Mouse (Mus musculus): ENCODE measurements around the gene Gm10273. TPM values are rescaled to one million over a fixed set of nuclear protein-coding genes. Genes with fewer than 3 reads are reported as not detected.
"Not testable (repeated sequence)": the region's sequence is repeated elsewhere in the genome, so short reads cannot be mapped to it uniquely, and the experiment has no call there.

The Gm10273 gene
- polyA plus RNA-seq (2016; fragmentation: Nextera tagmentation; extraction: Ambion mirVana), result 2.4 TPM in 1 of 2 replicates, not detected in the other

DNA sequence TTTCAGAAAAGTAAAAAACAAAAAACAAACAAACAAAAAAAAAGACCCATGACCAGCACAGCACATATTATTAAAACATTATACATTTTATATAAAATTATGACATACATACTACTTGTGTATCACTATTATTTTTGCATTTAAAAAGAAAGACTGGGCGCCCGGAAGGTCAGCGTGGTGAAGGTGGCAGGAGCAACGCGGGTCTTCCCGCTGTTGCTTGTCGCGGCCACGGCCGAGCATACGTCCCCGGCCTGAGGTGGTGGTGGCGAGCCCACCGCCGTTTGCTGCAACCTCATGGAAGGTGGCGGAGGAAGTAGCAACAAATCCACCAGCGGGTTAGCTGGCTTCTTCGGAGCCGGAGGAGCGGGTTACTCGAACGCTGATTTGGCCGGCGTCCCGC, at the start of gene Gm10273:
Gene Gm10273 (plus strand): TSS at position 172 of the 400 bp plus-strand sequence.
- not testable (repeated sequence) for H3K27ac ChIP-seq; H3K4me1 ChIP-seq; H3K4me2 ChIP-seq; H3K4me3 ChIP-seq (replicated peaks); H3K27me3 ChIP-seq; H3K36me3 ChIP-seq (replicated peaks); ATAC-seq (ENCODE audit: low FRiP score); H3K9ac ChIP-seq; H3K9me3 ChIP-seq
- 96% methylated on average over 13 of the region's 25 CpGs for WGBS

DNA sequence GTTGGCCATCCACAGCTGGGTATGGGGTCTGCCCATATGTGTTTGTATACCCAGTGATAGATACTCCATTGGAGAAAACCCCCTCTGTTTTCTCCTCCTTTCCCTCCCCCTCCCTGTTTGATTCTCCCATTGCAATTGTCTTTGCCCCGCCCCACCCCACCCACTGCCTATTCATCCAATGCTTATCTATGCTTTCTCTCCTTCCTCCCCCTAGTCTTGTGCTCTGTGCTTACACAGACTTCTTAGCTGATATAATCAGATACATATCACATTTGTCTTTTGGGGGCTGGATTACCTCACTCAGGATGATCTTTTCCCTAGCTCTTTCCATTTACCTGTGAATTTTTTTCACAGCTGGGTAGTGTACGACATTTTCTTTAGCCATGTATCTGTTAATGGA, 48.9 kb upstream of the Gm10273 start:
- H3K36me3 ChIP-seq (replicated peaks), result peaks cover 62% of the 10 kb centered on the region
- no peaks in the 10 kb centered on the region for H3K9me3 ChIP-seq
- no peak overlapping the region for H3K4me2 ChIP-seq
- no peaks in the 10 kb centered on the region for H3K4me1 ChIP-seq
- H3K9ac ChIP-seq, result no peak overlapping the region
- no peak for ATAC-seq (ENCODE audit: low FRiP score)
- H3K4me3 ChIP-seq (replicated peaks), result no peak overlapping the region
- 88% methylated on average over 2 of the region's 2 CpGs for WGBS
- no peaks in the 10 kb centered on the region for H3K27me3 ChIP-seq
- H3K27ac ChIP-seq, result no peak overlapping the region

DNA sequence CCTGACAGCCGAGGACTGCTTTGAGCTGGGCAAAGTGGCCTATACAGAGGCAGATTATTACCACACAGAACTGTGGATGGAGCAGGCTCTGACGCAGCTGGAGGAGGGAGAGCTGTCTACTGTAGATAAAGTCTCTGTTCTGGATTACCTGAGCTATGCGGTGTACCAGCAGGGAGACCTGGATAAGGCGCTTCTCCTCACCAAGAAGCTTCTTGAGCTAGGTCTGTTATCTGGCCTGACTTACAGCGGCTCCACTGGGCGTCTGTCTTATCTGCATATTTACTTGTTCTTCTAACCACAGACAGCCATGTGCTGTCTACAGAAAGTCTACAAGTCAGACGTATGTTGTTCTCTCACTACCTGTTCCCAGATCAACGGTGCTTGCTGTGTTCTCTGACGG, 47.2 kb upstream of the Gm10273 start:
- Histone ChIP-seq H3K4me2 (no peak overlapping the region), H3K27ac (no peak overlapping the region), H3K9me3 (no peaks in the 10 kb centered on the region), H3K27me3 (no peaks in the 10 kb centered on the region), H3K36me3 (replicated peaks) (peaks cover 73% of the 10 kb centered on the region), H3K9ac (no peak overlapping the region), H3K4me3 (replicated peaks) (no peak overlapping the region), H3K4me1 (no peaks in the 10 kb centered on the region)
- no peak for ATAC-seq (ENCODE audit: low FRiP score)
- 95% methylated on average over 9 of the region's 9 CpGs for WGBS

DNA sequence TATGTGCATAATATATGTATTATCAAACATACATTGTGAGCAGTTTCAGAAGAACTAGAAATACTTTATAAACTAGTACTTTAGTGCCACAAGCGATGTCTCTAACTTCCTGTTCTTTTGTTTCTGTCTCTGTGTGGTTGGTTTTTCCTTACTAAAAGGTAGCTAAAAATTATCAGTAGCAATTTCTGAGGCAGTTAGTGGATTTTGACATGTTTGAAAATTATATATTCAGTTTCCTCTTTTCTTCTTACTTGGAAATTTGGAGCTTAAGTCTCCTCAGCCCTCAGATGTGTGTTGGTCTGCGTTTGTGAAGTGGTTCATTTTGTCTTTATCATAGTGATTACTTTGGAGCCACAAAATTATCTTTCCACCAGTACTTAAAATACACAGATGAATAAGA, 45.9 kb upstream of the Gm10273 start:
- no peak overlapping the region for H3K4me3 ChIP-seq (replicated peaks)
- no peak for ATAC-seq (ENCODE audit: low FRiP score)
- H3K27ac ChIP-seq, result no peak overlapping the region
- no peak overlapping the region for H3K9ac ChIP-seq
- H3K4me2 ChIP-seq, result no peak overlapping the region
- no peaks in the 10 kb centered on the region for H3K27me3 ChIP-seq
- WGBS, result 99% methylated on average over 2 of the region's 2 CpGs
- H3K9me3 ChIP-seq, result no peaks in the 10 kb centered on the region
- H3K36me3 ChIP-seq (replicated peaks), result peaks cover 66% of the 10 kb centered on the region
- H3K4me1 ChIP-seq, result no peaks in the 10 kb centered on the region

DNA sequence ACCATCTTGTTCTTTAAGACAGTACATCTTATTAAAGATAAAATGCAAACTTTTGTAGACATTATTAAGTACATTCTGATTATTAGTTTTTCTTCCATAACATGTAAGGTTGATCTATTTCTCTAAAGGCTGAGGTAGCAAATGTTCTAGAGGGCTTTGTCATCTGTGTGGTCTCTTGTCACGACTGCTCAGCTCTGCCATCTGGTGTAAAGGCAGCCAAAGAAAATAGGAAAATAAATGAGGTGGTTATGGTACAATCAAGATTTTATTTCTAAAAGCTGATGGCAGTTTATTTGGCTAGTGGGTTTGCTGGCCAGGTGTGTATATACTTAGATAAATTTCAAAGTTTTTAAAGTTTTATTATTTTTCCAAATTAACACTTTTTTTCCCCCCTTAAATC, 42.4 kb upstream of the Gm10273 start:
- H3K36me3 ChIP-seq (replicated peaks), result peaks cover 46% of the 10 kb centered on the region
- WGBS, result 51% methylated on average over 1 of the region's 1 CpGs
- no peak overlapping the region for H3K27ac ChIP-seq
- H3K9me3 ChIP-seq, result no peaks in the 10 kb centered on the region
- no peaks in the 10 kb centered on the region for H3K27me3 ChIP-seq
- H3K4me1 ChIP-seq, result no peaks in the 10 kb centered on the region
- no peak overlapping the region for H3K9ac ChIP-seq
- ATAC-seq (ENCODE audit: low FRiP score), result no peak
- H3K4me3 ChIP-seq (replicated peaks), result no peak overlapping the region
- no peak overlapping the region for H3K4me2 ChIP-seq

DNA sequence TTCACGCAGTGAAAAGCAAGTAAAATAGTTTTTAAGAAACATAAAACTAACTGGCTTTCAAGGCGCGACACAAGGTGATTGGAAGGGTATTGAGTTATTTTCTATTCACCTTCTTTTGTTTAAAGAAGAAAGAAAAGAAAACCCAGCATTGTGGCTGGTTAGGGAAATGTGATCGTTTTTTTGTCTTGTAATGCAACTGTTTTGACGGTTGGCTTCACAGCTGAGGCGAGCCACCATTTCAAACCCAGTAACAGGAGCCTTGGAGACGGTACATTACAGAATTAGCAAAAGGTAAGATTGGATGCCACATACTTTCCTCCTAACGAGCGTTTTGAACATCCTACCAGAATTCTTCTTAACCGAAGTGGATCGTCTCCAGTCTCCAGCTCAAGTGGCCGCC, 41.3 kb upstream of the Gm10273 start:
- ATAC-seq (ENCODE audit: low FRiP score), result no peak
- H3K9me3 ChIP-seq, result no peaks in the 10 kb centered on the region
- no peaks in the 10 kb centered on the region for H3K4me1 ChIP-seq
- H3K27ac ChIP-seq, result no peak overlapping the region
- H3K4me3 ChIP-seq (replicated peaks), result no peak overlapping the region
- no peak overlapping the region for H3K9ac ChIP-seq
- 36% methylated on average over 12 of the region's 12 CpGs for WGBS
- no peak overlapping the region for H3K4me2 ChIP-seq
- no peaks in the 10 kb centered on the region for H3K27me3 ChIP-seq
- H3K36me3 ChIP-seq (replicated peaks), result peaks cover 37% of the 10 kb centered on the region

DNA sequence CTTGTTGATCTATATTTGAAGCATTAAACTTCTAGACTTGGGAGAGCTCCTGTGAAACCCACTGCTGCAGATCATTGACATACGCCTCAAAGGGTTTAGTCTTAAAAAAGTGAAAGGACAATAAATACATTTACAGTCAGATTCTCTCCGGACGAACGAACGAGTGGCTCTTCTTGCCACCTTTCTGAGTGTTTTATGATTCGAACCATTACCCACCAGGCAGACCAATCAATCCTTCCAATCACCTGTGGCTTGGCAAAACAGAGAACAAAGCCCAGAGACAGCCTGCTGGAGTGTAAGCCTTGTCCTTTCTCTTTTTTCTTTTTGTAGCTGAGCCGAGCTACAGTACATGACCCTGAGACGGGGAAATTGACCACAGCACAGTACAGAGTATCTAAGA, 40.4 kb upstream of the Gm10273 start:
- H3K36me3 ChIP-seq (replicated peaks), result peaks cover 36% of the 10 kb centered on the region
- H3K27me3 ChIP-seq, result no peaks in the 10 kb centered on the region
- H3K4me3 ChIP-seq (replicated peaks), result no peak overlapping the region
- 87% methylated on average over 8 of the region's 8 CpGs for WGBS
- no peaks in the 10 kb centered on the region for H3K9me3 ChIP-seq
- no peak for ATAC-seq (ENCODE audit: low FRiP score)
- H3K27ac ChIP-seq, result no peak overlapping the region
- no peak overlapping the region for H3K9ac ChIP-seq
- no peak overlapping the region for H3K4me2 ChIP-seq
- no peaks in the 10 kb centered on the region for H3K4me1 ChIP-seq

DNA sequence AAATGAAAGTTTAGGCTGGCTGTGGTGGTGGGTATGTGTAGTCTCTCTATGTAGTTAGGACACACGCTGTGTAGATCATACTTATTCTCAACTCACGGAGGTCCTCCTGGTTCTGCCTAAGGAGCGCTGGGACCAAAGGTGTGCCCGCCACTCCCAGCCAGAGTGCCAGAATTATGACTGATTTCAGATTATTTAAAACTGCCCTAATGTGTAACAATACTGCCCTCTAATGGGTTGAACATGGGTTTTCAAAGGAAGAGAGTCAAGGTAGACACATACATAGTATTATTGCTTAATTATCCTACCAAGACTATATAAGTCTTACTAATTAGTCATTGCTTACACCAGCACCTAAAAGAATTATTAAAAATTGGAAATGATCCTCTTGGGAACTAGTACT, 36.7 kb upstream of the Gm10273 start:
- Histone ChIP-seq H3K36me3 (replicated peaks) (peaks cover 37% of the 10 kb centered on the region), H3K4me2 (no peak overlapping the region), H3K4me1 (no peaks in the 10 kb centered on the region), H3K27ac (no peak overlapping the region), H3K4me3 (replicated peaks) (no peak overlapping the region), H3K9ac (no peak overlapping the region), H3K27me3 (no peaks in the 10 kb centered on the region), H3K9me3 (no peaks in the 10 kb centered on the region)
- 95% methylated on average over 4 of the region's 4 CpGs for WGBS
- no peak for ATAC-seq (ENCODE audit: low FRiP score)

DNA sequence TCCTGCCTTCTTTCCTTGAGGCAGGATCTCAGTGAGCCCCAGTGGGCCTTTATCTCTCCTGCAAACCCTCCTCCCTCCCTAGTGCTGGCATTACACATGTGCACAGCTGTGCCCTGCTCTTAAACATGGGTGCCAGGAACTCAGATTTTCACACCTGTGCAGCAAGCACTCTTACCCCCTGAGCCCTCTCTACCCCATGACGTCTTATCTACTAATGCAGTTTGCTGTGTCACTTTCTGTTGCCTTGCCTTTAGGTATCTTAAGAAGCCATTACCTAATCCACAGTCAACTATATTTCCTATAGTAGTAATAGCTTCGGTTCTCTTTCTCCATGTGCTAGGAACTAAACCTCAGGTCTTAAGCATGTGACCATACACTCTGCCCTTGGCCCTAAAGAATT, 32.2 kb upstream of the Gm10273 start:
- no peak for ATAC-seq (ENCODE audit: low FRiP score)
- no peak overlapping the region for H3K4me3 ChIP-seq (replicated peaks)
- H3K9ac ChIP-seq, result no peak overlapping the region
- H3K4me2 ChIP-seq, result no peak overlapping the region
- H3K27ac ChIP-seq, result no peak overlapping the region
- peaks cover 53% of the 10 kb centered on the region for H3K36me3 ChIP-seq (replicated peaks)
- WGBS, result 89% methylated on average over 2 of the region's 2 CpGs
- H3K4me1 ChIP-seq, result no peaks in the 10 kb centered on the region
- no peaks in the 10 kb centered on the region for H3K27me3 ChIP-seq
- H3K9me3 ChIP-seq, result no peaks in the 10 kb centered on the region

DNA sequence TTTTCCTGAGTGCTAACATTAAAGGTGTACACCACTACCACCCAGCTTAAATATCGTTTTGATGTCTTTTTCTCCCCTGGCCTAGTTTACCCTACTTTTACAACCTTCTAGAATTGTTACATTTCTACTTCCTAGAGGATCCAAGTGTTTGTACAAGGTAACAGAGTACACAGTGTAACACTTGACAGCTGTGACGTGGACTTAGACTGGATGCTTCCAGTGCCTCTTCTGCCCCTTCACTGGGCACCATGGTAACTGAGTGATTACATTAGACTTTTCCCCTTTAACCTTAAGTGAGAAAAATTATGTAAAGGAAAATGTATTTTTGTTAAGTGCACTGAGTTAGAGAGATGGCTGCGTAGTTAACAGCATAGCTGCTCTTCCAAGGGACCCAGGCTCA, 30.9 kb upstream of the Gm10273 start:
- no peaks in the 10 kb centered on the region for H3K9me3 ChIP-seq
- H3K9ac ChIP-seq, result no peak overlapping the region
- H3K27ac ChIP-seq, result no peak overlapping the region
- H3K4me3 ChIP-seq (replicated peaks), result no peak overlapping the region
- H3K36me3 ChIP-seq (replicated peaks), result peaks cover 63% of the 10 kb centered on the region
- no peak overlapping the region for H3K4me2 ChIP-seq
- ATAC-seq (ENCODE audit: low FRiP score), result no peak
- no peaks in the 10 kb centered on the region for H3K4me1 ChIP-seq
- 92% methylated on average over 3 of the region's 3 CpGs for WGBS
- no peaks in the 10 kb centered on the region for H3K27me3 ChIP-seq

DNA sequence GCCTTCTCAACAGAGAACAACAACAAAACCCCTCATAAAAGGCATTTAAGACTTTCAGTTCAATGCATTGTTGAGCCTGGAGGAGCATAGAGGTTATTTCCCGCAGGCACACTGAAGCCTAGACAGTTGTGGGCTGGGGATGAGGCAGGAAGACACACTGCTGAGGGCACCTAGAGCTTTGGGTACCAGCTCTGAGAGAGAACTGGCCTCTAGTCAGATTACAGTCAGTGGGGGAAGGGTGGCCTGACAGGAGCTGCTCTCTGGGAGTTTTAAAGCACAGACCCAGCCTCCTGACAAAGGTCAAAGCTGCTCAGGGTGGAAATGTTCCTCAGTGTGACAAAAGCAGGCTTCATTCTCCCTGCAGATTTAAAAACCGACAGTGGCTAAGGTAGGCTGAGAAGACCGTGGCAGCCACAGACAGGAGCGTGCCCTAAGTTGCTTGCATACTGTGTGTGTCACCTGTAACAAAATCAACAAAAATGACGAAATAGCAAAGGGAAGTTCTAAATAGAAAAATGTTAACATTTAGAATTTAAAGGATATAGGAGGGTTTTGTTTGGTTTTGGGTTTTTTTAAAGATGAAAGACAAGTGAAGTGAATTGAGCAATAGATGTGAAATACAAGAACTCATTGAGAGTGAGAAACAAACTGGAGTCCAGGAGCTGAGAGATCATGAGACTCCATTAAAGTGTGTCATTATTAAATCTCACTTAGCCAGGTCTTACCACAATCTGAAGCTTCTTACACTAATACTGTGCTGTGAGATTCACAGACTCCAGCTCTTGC, 29.4 kb upstream of the Gm10273 start:
- no peaks in the 10 kb centered on the region for H3K4me1 ChIP-seq
- WGBS, result 82% methylated on average over 5 of the region's 5 CpGs
- H3K36me3 ChIP-seq (replicated peaks), result peaks cover 72% of the 10 kb centered on the region
- no peak for ATAC-seq (ENCODE audit: low FRiP score)
- H3K27me3 ChIP-seq, result no peaks in the 10 kb centered on the region
- H3K4me2 ChIP-seq, result no peak overlapping the region
- no peak overlapping the region for H3K4me3 ChIP-seq (replicated peaks)
- no peaks in the 10 kb centered on the region for H3K9me3 ChIP-seq
- H3K9ac ChIP-seq, result no peak overlapping the region
- H3K27ac ChIP-seq, result no peak overlapping the region

DNA sequence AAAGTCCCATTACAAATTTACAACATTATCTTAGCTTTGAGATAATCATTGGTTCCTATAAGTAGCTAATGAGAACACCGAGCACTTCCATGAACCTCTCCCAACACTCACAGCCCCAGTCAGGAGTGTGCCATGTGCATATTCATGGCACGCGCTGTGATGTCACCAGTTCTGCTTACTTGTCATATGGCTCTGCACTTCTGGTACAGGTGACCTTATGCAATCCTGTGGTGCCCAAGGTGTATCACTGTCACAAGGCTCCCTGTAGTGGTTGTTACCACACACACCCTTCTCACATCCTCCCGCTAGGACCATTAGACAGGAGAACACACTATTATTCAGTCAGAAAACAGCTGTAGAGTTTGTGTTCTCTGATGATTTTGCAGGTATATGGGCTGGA, 28.7 kb upstream of the Gm10273 start:
- WGBS, result 97% methylated on average over 4 of the region's 4 CpGs
- Histone ChIP-seq H3K4me1 (no peaks in the 10 kb centered on the region), H3K4me2 (no peak overlapping the region), H3K4me3 (replicated peaks) (no peak overlapping the region), H3K27ac (no peak overlapping the region), H3K36me3 (replicated peaks) (peaks cover 71% of the 10 kb centered on the region), H3K9ac (no peak overlapping the region), H3K9me3 (no peaks in the 10 kb centered on the region), H3K27me3 (no peaks in the 10 kb centered on the region)
- no peak for ATAC-seq (ENCODE audit: low FRiP score)

DNA sequence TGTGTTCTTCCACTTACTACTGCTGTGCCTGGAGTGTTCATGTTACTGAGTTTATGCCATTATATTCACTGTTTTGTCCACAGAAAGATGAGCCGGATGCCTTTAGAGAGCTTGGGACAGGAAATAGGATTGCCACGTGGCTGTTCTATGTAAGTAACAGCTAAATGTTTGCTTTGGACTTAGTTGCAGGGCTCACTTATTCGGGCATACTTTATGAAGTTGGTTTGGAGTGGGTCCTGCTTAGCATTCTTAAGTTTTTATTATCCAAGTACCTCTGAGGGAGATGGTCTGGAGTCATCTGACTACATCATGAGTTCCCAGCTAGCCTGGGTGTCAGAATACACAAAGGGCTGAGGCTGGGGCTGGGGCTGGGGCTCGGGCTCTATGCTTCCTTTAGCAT, 28.2 kb upstream of the Gm10273 start:
- Histone ChIP-seq H3K36me3 (replicated peaks) (peaks cover 66% of the 10 kb centered on the region), H3K27me3 (no peaks in the 10 kb centered on the region), H3K9me3 (no peaks in the 10 kb centered on the region), H3K4me1 (no peaks in the 10 kb centered on the region), H3K4me3 (replicated peaks) (no peak overlapping the region), H3K9ac (no peak overlapping the region), H3K4me2 (no peak overlapping the region), H3K27ac (no peak overlapping the region)
- ATAC-seq (ENCODE audit: low FRiP score), result no peak
- WGBS, result 88% methylated on average over 4 of the region's 4 CpGs

Measured in forebrain, embryonic 12.5 days (tissue).